Mouse (Mus musculus) heart, postnatal 0 days (tissue): ENCODE results near the gene Hist2h4. TPM values are rescaled to one million over a fixed set of nuclear protein-coding genes. Genes with fewer than 3 reads are reported as not detected.

Source experiments
- ATAC-seq: fragments of 200-750 bp; cut with Nextera tagmentation; 2 replicates; pipeline ENCODE4 v1.8.0; 2017; ENCODE audit warnings: low read depth, moderate number of reproducible peaks, moderate library complexity; ENCODE audit not compliant: insufficient read depth
- DNase-seq: peaks from one replicate; pipeline ENCODE4 v3.0.0-alpha.2; 2016; ENCODE audit warnings: low spot score
- H3K27ac ChIP-seq: fragments of 300-500 bp; sonication (generic); 2 replicates; pipeline ENCODE4 v1.5.1; 2014; ENCODE audit warnings: low read depth, mild to moderate bottlenecking
- H3K27me3 ChIP-seq: fragments of 300-500 bp; sonication (generic); 2 replicates; pipeline ENCODE4 v1.6.1; 2014; ENCODE audit warnings: low read length, mixed read lengths; ENCODE audit not compliant: control insufficient read depth, insufficient read depth
- H3K36me3 ChIP-seq: fragments of 300-500 bp; sonication (generic); replicated peaks from 2 replicates; pipeline ENCODE4 v1.6.1; 2014; ENCODE audit warnings: low read length, mixed read lengths; ENCODE audit not compliant: control insufficient read depth, insufficient read depth
- H3K4me1 ChIP-seq: fragments of 300-500 bp; sonication (generic); 2 replicates; pipeline ENCODE4 v1.6.1; 2014; ENCODE audit warnings: antibody characterized with exemption; ENCODE audit not compliant: control insufficient read depth, insufficient read depth
- H3K4me2 ChIP-seq: fragments of 300-500 bp; sonication (generic); 2 replicates; pipeline ENCODE4 v1.6.1; 2014; ENCODE audit warnings: low read depth, mild to moderate bottlenecking, low read length, moderate library complexity
- H3K4me3 ChIP-seq: fragments of 300-500 bp; sonication (generic); 2 replicates; pipeline ENCODE4 v1.5.1; 2014; ENCODE audit warnings: low read depth, low read length
- H3K9ac ChIP-seq: fragments of 300-500 bp; sonication (generic); replicated peaks from 2 replicates; pipeline ENCODE4 v1.6.1; 2014; ENCODE audit warnings: low read depth, low read length, mixed read lengths
- H3K9me3 ChIP-seq: fragments of 300-500 bp; sonication (generic); replicated peaks from 2 replicates; pipeline ENCODE4 v1.6.1; 2016; ENCODE audit warnings: low read length; ENCODE audit not compliant: control insufficient read depth
- CTCF ChIP-seq: IDR thresholded peaks from 2 replicates; pipeline ENCODE4 v1.5.1; 2016; ENCODE audit warnings: antibody characterized with exemption, control low read depth, low read depth
- EP300 ChIP-seq: IDR thresholded peaks from 2 replicates; pipeline ENCODE4 v1.6.1; 2016; ENCODE audit warnings: antibody characterized with exemption, low read depth
- WGBS: fragments of 180-500 bp; shearing (Covaris S2); extraction: QIAGEN DNeasy Blood & Tissue Kit; methylation state at CpG from one replicate; pipeline ENCODE4 v1.1.7; 2014; 5-methylcytosine and 5-hydroxymethylcytosine counted together
- polyA plus RNA-seq: library from polyadenylated mRNA; unstranded; fragments of >200 nt; fragmentation: Nextera tagmentation; extraction: Ambion mirVana; gene quantifications from 2 replicates; pipeline ENCODE4 v1.2.1, GENCODE M21; 2015
- total RNA-seq: library from RNA; depleted of rRNA; stranded (reverse); fragments of >200 nt; gene quantifications from 2 replicates; pipeline ENCODE4 v1.2.3, GENCODE M21; 2014; ENCODE audit warnings: low replicate concordance

The Hist2h4 gene
- total and polyA plus RNA-seq, 2 experiments from 2014 or later: 5.9 to 135 TPM

- ATAC-seq (no peak), DNase-seq (no peak)
- H3K4me1 ChIP-seq: 0 out of 2 replicates have a peak, but pooled peaks cover 12% of the 10 kb centered on the region
- H3K9ac ChIP-seq: no peak overlapping the region
- no peak overlapping the region for H3K27ac ChIP-seq
- H3K9me3 ChIP-seq: no peaks in the 10 kb centered on the region
- no peak overlapping the region for H3K4me3 ChIP-seq
- TF ChIP-seq CTCF (no peak), EP300 (no peak)
- H3K27me3 ChIP-seq: no peaks in the 10 kb centered on the region
- H3K4me2 ChIP-seq: no peak overlapping the region
- no peaks in the 10 kb centered on the region for H3K36me3 ChIP-seq
- WGBS: 34% methylated on average over 10 of the region's 10 CpGs
Observed at GRCm38 (mm10) chr3:96254683-96255355, 8.3 kb downstream of the Hist2h4 start.

GRCm38 (mm10) chr3:96251787-96252186 lies 11.3 kb downstream of the Hist2h4 start:
- Histone ChIP-seq H3K9me3 (no peaks in the 10 kb centered on the region), H3K4me3 (no peak overlapping the region), H3K27me3 (no peaks in the 10 kb centered on the region), H3K4me2 (no peak overlapping the region), H3K27ac (no peak overlapping the region), H3K9ac (no peak overlapping the region), H3K36me3 (no peaks in the 10 kb centered on the region), H3K4me1 (peaks cover 31% of the 10 kb centered on the region; the same call in 1 of the 2 replicates)
- DNase-seq: no peak
- no peak for ATAC-seq
- 92% methylated on average over 3 of the region's 3 CpGs for WGBS
- TF ChIP-seq CTCF (no peak), EP300 (no peak)

- TF ChIP-seq CTCF (no peak), EP300 (no peak)
- DNase-seq: no peak
- no peak for ATAC-seq
- Histone ChIP-seq H3K4me2 (no peak overlapping the region), H3K9me3 (no peaks in the 10 kb centered on the region), H3K4me1 (peaks cover 25% of the 10 kb centered on the region; the same call in 1 of the 2 replicates), H3K4me3 (no peak overlapping the region), H3K9ac (no peak overlapping the region), H3K36me3 (no peaks in the 10 kb centered on the region), H3K27ac (no peak overlapping the region), H3K27me3 (no peaks in the 10 kb centered on the region)
- WGBS: 75% methylated on average over 3 of the region's 3 CpGs
Observed at GRCm38 (mm10) chr3:96250890-96251289, 12.2 kb downstream of the Hist2h4 start.

DNA sequence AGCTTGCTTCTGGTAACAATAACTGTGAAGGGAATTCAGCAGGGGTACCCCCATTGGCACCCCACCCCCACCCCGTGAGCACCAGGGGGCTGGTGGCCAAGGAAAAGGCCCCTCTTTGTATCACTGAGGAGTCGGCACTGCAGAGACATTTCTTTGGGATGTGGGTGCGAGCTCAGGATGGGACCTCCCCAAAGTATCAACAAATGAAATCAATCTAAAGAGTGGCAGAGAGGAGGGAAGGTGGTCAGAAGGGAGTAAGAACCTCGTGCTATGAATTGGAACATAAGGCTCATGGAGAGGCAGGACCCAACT lies 14.1 kb downstream of the Hist2h4 start:
- peak overlapping the region; percentile 59; the same call in 1 of the 2 replicates for H3K4me2 ChIP-seq
- DNase-seq (no peak), ATAC-seq (no peak)
- H3K9ac ChIP-seq: no peak overlapping the region
- no peaks in the 10 kb centered on the region for H3K36me3 ChIP-seq
- TF ChIP-seq CTCF: no peak
- H3K9me3 ChIP-seq: no peaks in the 10 kb centered on the region
- 51% methylated on average over 4 of the region's 4 CpGs for WGBS
- no peaks in the 10 kb centered on the region for H3K27me3 ChIP-seq
- H3K4me1 ChIP-seq: peaks cover 32% of the 10 kb centered on the region
- H3K27ac ChIP-seq: peak overlapping the region; percentile 22; the same call in 1 of the 2 replicates
- H3K4me3 ChIP-seq: no peak overlapping the region; the same call in 1 of the 2 replicates

DNA sequence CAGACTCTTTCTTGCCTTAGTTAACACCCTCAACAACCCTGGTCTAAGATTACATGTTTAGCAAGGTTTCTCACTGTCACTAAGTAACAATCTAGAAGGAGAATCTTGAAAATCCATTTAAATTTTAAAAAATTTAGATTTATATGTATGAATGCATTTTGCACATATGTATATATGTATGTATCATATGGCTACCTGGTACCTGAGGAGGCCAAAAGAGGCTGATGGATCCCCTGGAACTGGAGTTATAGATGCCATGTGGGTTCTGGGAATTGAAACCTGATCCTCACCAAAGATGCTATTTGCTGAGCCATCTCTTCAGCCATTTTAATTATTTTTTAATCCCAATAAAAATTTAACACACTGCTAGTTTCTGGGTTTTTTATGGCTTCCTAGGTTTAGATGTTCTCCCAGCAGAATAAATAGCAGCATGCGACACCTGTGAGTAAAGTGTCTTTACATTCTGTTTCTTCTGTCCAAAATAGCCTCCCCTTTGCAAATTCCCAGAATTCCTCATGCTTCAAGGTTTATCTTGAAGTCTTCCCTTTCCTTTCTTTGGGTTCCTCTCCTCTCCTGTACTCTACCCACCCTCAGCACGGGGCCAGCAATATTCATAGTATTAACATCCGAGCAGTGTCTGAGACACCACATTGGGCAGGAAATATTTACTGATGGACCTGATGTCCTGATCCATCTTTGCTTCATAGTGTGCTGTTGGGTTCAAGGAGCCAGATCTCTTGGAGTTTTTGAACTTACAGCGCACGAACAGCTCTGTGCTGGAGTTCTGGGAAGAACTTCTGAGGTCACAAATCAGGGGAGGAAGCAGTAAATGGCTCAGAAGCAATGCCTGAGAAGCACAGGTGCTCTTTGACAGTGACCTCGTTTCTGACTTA lies 14.7 kb downstream of the Hist2h4 start:
- no peak for ATAC-seq
- Histone ChIP-seq H3K27me3 (no peaks in the 10 kb centered on the region), H3K4me3 (peak overlapping the region; percentile 44), H3K36me3 (no peaks in the 10 kb centered on the region), H3K9ac (no peak overlapping the region), H3K27ac (peak overlapping the region; percentile 22; the same call in 1 of the 2 replicates), H3K9me3 (no peaks in the 10 kb centered on the region), H3K4me2 (peak overlapping the region; percentile 59), H3K4me1 (peaks cover 38% of the 10 kb centered on the region)
- no peak for TF ChIP-seq EP300
- no peak for TF ChIP-seq CTCF
- no peak for DNase-seq
- WGBS: 53% methylated on average over 6 of the region's 6 CpGs
